Mouse (Mus musculus) liver, embryonic 13.5 days (tissue): ENCODE results near the gene Zfp281. TPM values are rescaled to one million over a fixed set of nuclear protein-coding genes. Genes with fewer than 3 reads are reported as not detected.
A peak's percentile ranks its signal among the peaks of the same experiment; 100 is the strongest.

Source experiments
- ATAC-seq: fragments of 200-750 bp; cut with Nextera tagmentation; 2 replicates; pipeline ENCODE4 v1.8.0; 2017; ENCODE audit warnings: low read depth, mild to moderate bottlenecking, moderate number of reproducible peaks, moderate library complexity
- DNase-seq: peaks from one replicate; pipeline ENCODE4 v3.0.0; 2022
- H3K27ac ChIP-seq: fragments of 300-500 bp; sonication (generic); 2 replicates; pipeline ENCODE4 v1.5.1; 2015; ENCODE audit warnings: moderate library complexity, mild to moderate bottlenecking, inconsistent platforms
- H3K27me3 ChIP-seq: fragments of 300-500 bp; sonication (generic); 2 replicates; pipeline ENCODE4 v1.6.1; 2015; ENCODE audit warnings: mild to moderate bottlenecking, inconsistent platforms
- H3K36me3 ChIP-seq: fragments of 300-500 bp; sonication (generic); 2 replicates; pipeline ENCODE4 v1.6.1; 2015; ENCODE audit warnings: mild to moderate bottlenecking, inconsistent platforms
- H3K4me1 ChIP-seq: fragments of 300-500 bp; sonication (generic); replicated peaks from 2 replicates; pipeline ENCODE4 v1.6.1; 2015; ENCODE audit warnings: inconsistent platforms
- H3K4me2 ChIP-seq: fragments of 300-500 bp; sonication (generic); 2 replicates; pipeline ENCODE4 v1.6.1; 2015; ENCODE audit warnings: inconsistent platforms, mild to moderate bottlenecking, moderate library complexity
- H3K4me3 ChIP-seq: fragments of 300-500 bp; sonication (generic); replicated peaks from 2 replicates; pipeline ENCODE4 v1.5.1; 2015; ENCODE audit warnings: mild to moderate bottlenecking, inconsistent platforms
- H3K9ac ChIP-seq: fragments of 300-500 bp; sonication (generic); 2 replicates; pipeline ENCODE4 v1.6.1; 2015; ENCODE audit warnings: mild to moderate bottlenecking, inconsistent platforms
- H3K9me3 ChIP-seq: fragments of 300-500 bp; sonication (generic); replicated peaks from 2 replicates; pipeline ENCODE4 v1.6.1; 2016; ENCODE audit warnings: inconsistent platforms
- WGBS: fragments of 180-500 bp; shearing (Covaris S2); methylation state at CpG from one replicate; pipeline ENCODE4 v1.1.7; 2015; ENCODE audit not compliant: insufficient replicate concordance; 5-methylcytosine and 5-hydroxymethylcytosine counted together
- polyA plus RNA-seq: library from polyadenylated mRNA; unstranded; fragments of >200 nt; fragmentation: Nextera tagmentation; extraction: Ambion mirVana; gene quantifications from 2 replicates; pipeline ENCODE4 v1.2.1, GENCODE M21; 2015

Zfp281 gene
- polyA plus RNA-seq, 1 experiment from 2014 or later, result 6.7 TPM

DNA sequence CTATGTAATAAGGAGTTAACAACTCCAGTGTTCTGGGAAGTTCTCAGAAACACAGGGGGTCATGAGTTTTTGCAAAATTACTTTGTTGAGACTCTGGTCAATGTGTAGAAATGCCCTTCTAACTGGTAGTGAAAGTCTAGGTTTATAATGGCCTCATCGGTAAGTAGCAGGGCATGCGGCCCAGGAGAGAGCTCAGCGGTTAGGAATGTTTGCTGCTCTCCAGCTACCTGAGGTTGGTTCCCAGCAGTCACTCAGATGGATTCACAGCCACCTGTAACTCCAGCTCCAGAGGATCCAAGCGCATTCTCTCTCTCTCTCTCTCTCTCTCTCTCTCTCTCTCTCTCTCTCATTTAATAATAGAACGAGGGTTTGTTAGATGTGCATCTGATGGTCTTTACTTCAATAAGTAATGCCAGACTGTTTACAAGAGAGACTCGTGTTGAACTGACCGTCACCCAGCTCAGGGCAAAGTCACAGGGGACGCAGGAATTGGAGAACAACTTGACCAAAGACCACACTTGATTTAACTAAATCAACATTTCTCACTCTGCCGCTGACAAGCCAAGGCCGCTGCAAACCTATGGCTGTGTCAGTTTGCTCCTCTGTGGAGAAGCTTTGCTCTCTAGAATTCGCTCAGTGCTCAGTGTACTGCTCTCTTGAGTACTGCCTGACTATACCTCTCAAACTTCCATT lies 9.8 kb upstream of the Zfp281 start:
- Histone ChIP-seq H3K4me3 (no peak overlapping the region), H3K36me3 (no peaks in the 10 kb centered on the region), H3K27me3 (no peaks in the 10 kb centered on the region), H3K4me2 (no peak overlapping the region), H3K4me1 (peaks cover 3% of the 10 kb centered on the region; the same call in 1 of the 2 replicates), H3K9ac (no peak overlapping the region), H3K9me3 (no peaks in the 10 kb centered on the region), H3K27ac (peak overlapping the region; percentile 82)
- DNase-seq, result no peak
- peak; percentile 67 for ATAC-seq
- WGBS, result 60% methylated on average over 11 of the region's 11 CpGs

DNA sequence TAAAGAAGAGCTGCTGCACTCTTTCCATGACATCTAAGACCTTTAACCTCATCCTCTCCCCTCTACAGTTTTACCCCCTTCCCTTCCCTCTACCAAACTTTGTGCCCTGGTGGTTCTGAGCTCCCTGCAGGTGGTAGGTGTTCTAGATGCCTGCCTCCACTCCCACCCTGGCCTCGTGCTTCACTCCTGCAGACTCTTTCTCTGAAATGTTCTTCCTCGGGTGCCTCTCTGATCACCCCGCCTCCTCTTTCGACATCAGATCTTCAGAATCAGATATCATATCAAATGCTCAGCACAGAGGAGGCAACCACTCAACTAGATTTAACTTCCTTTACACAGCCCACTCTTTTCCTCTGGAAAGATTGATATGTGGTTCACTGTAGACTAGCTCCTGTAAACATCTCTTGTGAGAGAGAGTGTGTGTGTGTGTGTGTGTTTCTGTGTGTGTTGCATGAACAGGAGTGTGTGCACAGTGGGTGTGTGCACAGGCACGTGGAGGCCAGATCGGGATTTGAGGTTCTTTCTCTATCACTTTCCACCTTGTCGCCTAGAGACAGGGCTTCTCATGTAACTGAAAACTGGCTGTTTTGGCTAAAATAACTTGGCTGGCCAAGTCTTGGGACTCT lies 7.4 kb upstream of the Zfp281 start:
- H3K4me3 ChIP-seq, result no peak overlapping the region
- DNase-seq (no peak), ATAC-seq (no peak)
- no peak overlapping the region for H3K9ac ChIP-seq
- WGBS, result 32% methylated on average over 7 of the region's 7 CpGs
- no peaks in the 10 kb centered on the region for H3K9me3 ChIP-seq
- no peaks in the 10 kb centered on the region for H3K27me3 ChIP-seq
- no peak overlapping the region for H3K4me2 ChIP-seq
- no peak overlapping the region for H3K27ac ChIP-seq
- H3K4me1 ChIP-seq, result peaks cover 3% of the 10 kb centered on the region; the same call in 1 of the 2 replicates
- H3K36me3 ChIP-seq, result no peaks in the 10 kb centered on the region

DNA sequence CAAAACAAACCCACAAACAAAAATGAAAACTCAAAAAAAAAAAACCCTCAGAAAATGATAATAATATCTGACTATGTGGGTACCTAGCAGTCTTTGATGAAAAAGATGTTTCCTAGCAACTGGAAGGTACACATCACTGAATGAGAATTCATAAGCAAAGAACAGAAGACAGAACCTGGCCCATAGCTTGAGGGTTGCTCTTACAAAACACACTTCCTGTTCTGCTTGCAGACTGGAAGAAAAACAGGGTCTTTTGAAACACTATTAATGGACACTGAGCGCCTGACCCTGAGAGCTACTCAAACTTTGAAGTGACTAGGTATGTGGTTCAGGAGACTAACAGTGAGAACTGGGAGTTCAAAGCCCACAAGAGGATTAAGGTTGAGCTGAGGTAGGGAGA lies 6.1 kb upstream of the Zfp281 start:
- 41% methylated on average over 1 of the region's 1 CpGs for WGBS
- H3K9me3 ChIP-seq, result no peaks in the 10 kb centered on the region
- no peak overlapping the region for H3K4me3 ChIP-seq
- H3K36me3 ChIP-seq, result no peaks in the 10 kb centered on the region
- H3K4me2 ChIP-seq, result no peak overlapping the region
- no peak for DNase-seq
- no peaks in the 10 kb centered on the region for H3K27me3 ChIP-seq
- no peak overlapping the region for H3K9ac ChIP-seq
- H3K27ac ChIP-seq, result no peak overlapping the region
- peaks cover 3% of the 10 kb centered on the region; the same call in 1 of the 2 replicates for H3K4me1 ChIP-seq
- no peak for ATAC-seq

DNA sequence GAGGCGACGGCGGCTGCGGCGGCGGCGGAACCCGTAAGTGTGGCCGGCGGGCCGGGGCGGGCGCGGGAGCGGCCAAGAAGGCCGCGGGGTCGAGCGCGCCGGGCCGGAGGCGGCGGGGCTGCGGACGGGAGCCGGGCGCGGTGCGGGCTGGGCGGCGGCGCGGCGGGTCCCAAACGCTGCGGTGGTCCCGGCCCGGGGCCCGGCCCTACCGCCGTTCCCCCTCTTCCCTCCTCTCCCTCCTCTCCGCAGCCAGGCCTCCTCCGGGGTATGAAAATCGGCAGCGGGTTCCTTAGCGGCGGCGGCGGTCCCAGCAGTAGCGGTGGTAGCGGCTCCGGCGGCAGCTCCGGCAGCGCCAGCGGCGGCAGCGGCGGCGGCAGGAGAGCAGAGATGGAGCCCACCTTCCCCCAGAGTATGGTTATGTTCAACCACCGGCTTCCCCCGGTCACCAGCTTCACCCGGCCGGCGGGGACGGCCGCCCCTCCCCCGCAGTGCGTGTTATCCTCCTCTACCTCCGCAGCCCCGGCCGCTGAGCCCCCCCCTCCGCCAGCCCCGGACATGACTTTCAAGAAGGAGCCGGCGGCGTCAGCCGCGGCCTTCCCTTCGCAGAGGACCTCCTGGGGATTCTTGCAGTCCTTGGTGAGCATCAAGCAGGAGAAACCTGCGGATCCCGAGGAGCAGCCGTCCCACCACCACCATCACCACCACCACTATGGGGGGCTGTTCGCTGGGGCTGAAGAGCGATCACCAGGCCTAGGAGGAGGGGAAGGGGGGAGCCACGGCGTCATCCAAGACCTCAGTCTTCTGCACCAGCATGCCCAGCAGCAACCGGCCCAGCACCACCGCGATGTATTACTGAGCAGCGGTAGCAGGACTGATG lies 556 bp downstream of the Zfp281 start:
- H3K27me3 ChIP-seq, result no peaks in the 10 kb centered on the region
- peaks cover 42% of the 10 kb centered on the region for H3K4me1 ChIP-seq
- peak overlapping the region; percentile 61 for H3K27ac ChIP-seq
- H3K4me2 ChIP-seq, result peak overlapping the region; percentile 92
- H3K9ac ChIP-seq, result peak overlapping the region; percentile 96
- peak; percentile 71 for ATAC-seq
- peaks cover 21% of the 10 kb centered on the region for H3K36me3 ChIP-seq
- WGBS, result 1% methylated on average over 75 of the region's 92 CpGs
- no peaks in the 10 kb centered on the region for H3K9me3 ChIP-seq
- DNase-seq, result peak; percentile 11
- peak overlapping the region; percentile 94 for H3K4me3 ChIP-seq

DNA sequence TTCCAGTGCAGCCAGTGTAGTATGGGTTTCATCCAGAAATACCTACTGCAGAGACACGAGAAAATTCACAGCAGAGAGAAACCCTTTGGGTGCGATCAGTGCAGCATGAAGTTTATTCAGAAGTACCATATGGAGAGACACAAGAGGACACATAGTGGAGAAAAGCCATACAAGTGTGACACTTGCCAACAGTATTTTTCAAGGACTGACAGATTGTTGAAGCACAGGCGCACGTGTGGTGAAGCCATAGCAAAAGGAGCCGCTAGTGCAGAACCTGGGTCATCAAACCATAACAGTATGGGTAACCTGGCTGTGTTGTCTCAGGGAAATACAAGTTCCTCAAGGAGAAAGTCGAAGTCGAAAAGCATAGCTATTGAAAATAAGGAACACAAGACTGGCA lies 1.4 kb downstream of the Zfp281 start:
- H3K9me3 ChIP-seq, result no peaks in the 10 kb centered on the region
- no peak overlapping the region for H3K27ac ChIP-seq
- H3K4me1 ChIP-seq, result peaks cover 44% of the 10 kb centered on the region
- ATAC-seq (no peak), DNase-seq (no peak)
- no peaks in the 10 kb centered on the region for H3K27me3 ChIP-seq
- peak overlapping the region; percentile 92 for H3K4me2 ChIP-seq
- peak overlapping the region; percentile 94 for H3K4me3 ChIP-seq
- H3K9ac ChIP-seq, result peak overlapping the region; percentile 96
- WGBS, result 78% methylated on average over 7 of the region's 7 CpGs
- peaks cover 21% of the 10 kb centered on the region for H3K36me3 ChIP-seq

DNA sequence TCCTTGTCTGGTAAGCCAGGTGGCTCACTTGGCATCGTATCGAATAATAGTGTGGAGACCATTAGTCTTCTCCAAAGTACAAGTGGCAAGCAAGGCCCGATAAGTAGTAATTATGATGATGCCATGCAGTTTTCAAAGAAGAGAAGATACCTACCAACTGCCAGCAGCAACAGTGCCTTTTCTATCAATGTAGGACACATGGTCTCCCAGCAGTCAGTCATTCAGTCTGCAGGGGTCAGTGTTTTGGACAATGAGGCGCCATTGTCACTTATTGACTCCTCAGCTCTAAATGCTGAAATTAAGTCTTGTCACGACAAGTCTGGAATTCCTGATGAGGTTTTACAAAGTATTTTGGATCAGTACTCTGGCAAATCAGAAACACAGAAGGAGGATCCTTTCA lies 2.1 kb downstream of the Zfp281 start:
- no peak overlapping the region for H3K27ac ChIP-seq
- H3K4me1 ChIP-seq, result peaks cover 47% of the 10 kb centered on the region
- DNase-seq (no peak), ATAC-seq (no peak)
- WGBS, result 84% methylated on average over 5 of the region's 5 CpGs
- no peaks in the 10 kb centered on the region for H3K27me3 ChIP-seq
- H3K9me3 ChIP-seq, result no peaks in the 10 kb centered on the region
- H3K4me3 ChIP-seq, result no peak overlapping the region
- no peak overlapping the region for H3K9ac ChIP-seq
- peaks cover 21% of the 10 kb centered on the region for H3K36me3 ChIP-seq
- H3K4me2 ChIP-seq, result peak overlapping the region; percentile 92

DNA sequence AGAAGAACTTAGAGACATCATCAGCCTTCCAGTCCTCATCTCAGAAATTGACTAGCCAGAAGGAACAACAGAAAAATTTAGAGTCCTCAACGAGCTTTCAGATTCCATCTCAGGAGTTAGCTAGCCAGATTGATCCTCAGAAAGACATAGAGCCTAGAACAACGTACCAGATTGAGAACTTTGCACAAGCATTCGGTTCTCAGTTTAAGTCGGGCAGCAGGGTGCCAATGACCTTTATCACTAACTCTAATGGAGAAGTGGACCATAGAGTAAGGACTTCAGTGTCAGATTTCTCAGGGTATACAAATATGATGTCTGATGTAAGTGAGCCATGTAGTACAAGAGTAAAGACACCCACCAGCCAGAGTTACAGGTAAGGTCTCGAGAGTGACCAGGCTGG lies 2.9 kb downstream of the Zfp281 start:
- H3K9me3 ChIP-seq, result no peaks in the 10 kb centered on the region
- H3K4me3 ChIP-seq, result peak overlapping the region; percentile 12; the same call in 1 of the 2 replicates
- no peaks in the 10 kb centered on the region for H3K27me3 ChIP-seq
- peak overlapping the region; percentile 92 for H3K4me2 ChIP-seq
- DNase-seq (no peak), ATAC-seq (no peak)
- peak overlapping the region; percentile 45; the same call in 1 of the 2 replicates for H3K9ac ChIP-seq
- no peak overlapping the region for H3K27ac ChIP-seq
- 67% methylated on average over 5 of the region's 5 CpGs for WGBS
- peaks cover 21% of the 10 kb centered on the region for H3K36me3 ChIP-seq
- peaks cover 47% of the 10 kb centered on the region for H3K4me1 ChIP-seq

DNA sequence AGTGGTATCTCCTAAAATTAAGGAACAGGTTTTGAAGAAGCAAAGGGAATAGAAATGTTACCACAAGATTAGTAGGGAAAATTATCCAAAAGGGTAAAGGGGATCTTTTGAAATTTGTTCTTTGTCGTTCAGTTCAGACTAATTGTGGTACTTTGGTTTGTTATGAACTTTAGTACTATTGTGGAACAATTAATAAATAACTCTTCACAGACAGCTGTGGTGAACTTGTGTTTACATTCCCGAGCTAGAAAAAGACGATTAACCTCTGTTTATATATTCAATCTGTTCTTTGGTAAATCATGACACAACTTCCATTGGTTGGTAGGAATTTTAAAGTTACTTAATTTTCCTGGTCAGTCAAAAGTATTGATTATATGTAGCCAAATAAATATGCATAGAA lies 8.2 kb downstream of the Zfp281 start:
- Histone ChIP-seq H3K4me1 (peaks cover 31% of the 10 kb centered on the region), H3K9me3 (no peaks in the 10 kb centered on the region), H3K9ac (no peak overlapping the region), H3K27me3 (no peaks in the 10 kb centered on the region), H3K27ac (no peak overlapping the region), H3K36me3 (no peaks in the 10 kb centered on the region), H3K4me2 (no peak overlapping the region), H3K4me3 (no peak overlapping the region)
- DNase-seq (no peak), ATAC-seq (no peak)
- 65% methylated on average over 3 of the region's 3 CpGs for WGBS

DNA sequence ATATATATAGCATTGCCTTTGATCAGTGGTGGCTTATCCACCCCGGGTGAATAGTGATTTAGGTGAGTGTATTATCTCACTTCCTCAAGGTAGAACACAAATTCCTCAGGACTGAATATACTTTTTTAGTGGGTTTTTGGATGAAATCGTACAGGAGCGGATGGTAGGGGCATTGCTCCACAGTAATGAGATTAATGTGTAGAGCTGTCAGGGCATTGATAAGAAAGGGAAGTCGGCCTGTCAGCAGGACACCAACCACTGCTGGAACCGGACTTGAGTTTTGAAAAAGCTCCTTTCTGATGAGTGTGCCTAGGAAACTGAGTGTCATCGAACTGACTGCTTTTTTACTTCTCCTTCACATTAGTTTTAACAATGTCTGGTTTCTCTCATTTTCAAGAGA lies 10.9 kb downstream of the Zfp281 start:
- DNase-seq (no peak), ATAC-seq (no peak)
- Histone ChIP-seq H3K27ac (no peak overlapping the region), H3K4me1 (peaks cover 31% of the 10 kb centered on the region), H3K9me3 (no peaks in the 10 kb centered on the region), H3K27me3 (no peaks in the 10 kb centered on the region), H3K36me3 (no peaks in the 10 kb centered on the region), H3K9ac (no peak overlapping the region), H3K4me2 (no peak overlapping the region), H3K4me3 (no peak overlapping the region)
- WGBS, result 15% methylated on average over 6 of the region's 6 CpGs

DNA sequence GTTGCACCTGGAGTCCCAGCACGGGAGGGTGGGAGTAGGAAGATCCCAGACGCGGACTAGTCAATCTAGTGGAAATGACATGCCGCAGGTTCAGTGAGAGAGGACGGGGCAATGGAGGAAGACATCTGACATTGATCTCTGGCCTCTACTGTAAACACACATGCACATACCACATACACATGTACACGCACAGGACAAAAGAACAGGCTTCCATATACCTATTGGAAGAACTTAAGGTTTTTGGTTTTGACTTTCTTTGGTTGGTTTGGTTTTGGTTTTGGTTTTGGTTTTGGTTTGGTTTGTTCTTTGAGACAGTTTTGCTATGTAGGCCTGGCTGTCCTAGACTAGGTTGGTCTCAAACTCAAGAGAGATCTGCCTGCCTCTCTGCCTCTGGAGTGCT lies 12.2 kb downstream of the Zfp281 start:
- no peak overlapping the region for H3K27ac ChIP-seq
- no peaks in the 10 kb centered on the region for H3K9me3 ChIP-seq
- ATAC-seq (no peak), DNase-seq (no peak)
- H3K9ac ChIP-seq, result no peak overlapping the region
- H3K4me2 ChIP-seq, result no peak overlapping the region
- WGBS, result 82% methylated on average over 6 of the region's 6 CpGs
- H3K4me1 ChIP-seq, result peaks cover 26% of the 10 kb centered on the region
- H3K36me3 ChIP-seq, result no peaks in the 10 kb centered on the region
- no peaks in the 10 kb centered on the region for H3K27me3 ChIP-seq
- no peak overlapping the region for H3K4me3 ChIP-seq

DNA sequence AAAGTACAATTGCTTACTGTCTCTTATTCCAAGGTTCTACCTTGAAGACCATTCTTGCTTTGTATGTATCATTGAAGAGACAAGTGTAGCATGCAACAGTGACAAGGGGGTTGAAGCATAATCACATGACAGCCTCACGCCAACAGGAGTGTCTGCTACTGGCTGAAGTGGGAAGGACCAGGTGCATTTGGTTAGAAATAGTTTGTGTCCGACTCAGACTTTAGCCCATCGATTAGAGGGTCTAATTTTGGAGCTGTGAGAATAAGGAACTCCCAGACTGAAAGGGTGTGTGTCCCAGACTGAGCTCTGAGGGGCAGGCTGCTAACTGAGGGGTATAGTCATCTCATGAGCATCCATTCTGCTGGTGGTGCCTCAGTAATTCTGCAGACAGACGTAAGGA lies 13.0 kb downstream of the Zfp281 start:
- H3K9ac ChIP-seq, result no peak overlapping the region
- H3K27me3 ChIP-seq, result no peaks in the 10 kb centered on the region
- 77% methylated on average over 4 of the region's 4 CpGs for WGBS
- H3K27ac ChIP-seq, result no peak overlapping the region
- no peaks in the 10 kb centered on the region for H3K9me3 ChIP-seq
- no peak overlapping the region for H3K4me2 ChIP-seq
- no peak overlapping the region for H3K4me3 ChIP-seq
- ATAC-seq (no peak), DNase-seq (no peak)
- peaks cover 26% of the 10 kb centered on the region for H3K4me1 ChIP-seq
- H3K36me3 ChIP-seq, result no peaks in the 10 kb centered on the region
